Mouse (Mus musculus) cerebellum, adult (tissue): ENCODE results near the gene Mast3.

Source experiments
- ATAC-seq: cut with Nextera tagmentation; 2 replicates; pipeline ENCODE4 v1.9.2; 2017; ENCODE audit warnings: mild to moderate bottlenecking, moderate library complexity, mixed read lengths; ENCODE audit not compliant: insufficient number of reproducible peaks, low FRiP score, low TSS enrichment

Mast3 gene

DNA sequence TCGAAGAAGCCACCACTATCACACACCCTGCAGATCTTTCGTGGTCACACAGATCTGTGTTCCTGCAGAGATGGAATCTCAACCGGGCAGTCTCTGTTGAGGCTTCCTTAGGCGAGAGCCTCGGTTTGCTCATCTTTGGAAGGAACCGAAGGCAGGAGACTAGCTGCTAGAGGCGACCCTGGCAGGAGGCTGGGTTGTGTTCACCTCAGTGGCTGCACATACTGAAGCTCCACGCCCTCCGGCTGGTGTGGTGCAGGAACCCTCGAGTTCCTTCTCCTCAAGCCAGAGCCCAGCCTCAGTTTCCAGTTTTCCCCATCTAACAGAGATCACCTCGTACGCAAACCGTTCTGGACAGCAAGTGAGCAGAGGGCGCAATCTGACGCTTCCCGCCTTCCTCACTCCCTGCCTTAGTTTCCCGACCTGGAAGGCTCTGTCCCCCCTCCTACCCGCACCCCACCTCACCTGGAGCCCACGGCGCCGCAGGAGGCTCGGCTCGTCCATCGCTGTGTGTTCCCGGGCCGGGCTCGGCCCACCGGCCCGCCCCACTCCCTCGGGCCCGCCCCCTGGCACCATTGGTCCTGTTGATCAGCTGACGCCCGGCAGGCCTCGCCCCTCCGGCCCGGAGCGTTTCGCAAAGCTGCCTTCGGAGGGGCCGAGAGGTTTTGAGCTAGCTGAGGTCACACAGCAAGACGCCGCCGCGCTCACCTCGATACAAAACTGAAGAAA, at the start of gene Mast3:
Mast3 (minus strand) TSS at position 574 of the 726 bp plus-strand sequence.
- no peak; the same call in 1 of the 2 replicates for ATAC-seq

DNA sequence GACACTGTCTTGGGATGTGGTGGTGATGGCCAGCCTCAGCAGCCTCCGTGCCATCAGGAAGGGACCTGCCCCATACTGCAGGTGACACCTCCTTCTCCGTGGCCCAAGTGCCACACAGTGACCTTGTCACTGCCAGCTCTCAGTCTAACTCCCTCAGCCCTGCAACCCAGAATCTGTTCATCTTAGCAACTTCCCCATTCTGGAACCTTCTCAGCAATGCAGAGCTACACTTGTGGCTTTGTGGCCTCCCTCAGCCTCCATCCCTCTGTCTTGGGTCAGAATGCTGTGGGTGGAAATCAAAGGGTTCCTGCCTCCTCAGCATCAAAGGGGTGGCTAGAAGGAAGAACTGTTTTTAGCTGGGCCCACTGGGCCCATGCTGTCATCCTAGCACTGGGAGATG, 49.0 kb upstream of the Mast3 start:
- no peak for ATAC-seq

DNA sequence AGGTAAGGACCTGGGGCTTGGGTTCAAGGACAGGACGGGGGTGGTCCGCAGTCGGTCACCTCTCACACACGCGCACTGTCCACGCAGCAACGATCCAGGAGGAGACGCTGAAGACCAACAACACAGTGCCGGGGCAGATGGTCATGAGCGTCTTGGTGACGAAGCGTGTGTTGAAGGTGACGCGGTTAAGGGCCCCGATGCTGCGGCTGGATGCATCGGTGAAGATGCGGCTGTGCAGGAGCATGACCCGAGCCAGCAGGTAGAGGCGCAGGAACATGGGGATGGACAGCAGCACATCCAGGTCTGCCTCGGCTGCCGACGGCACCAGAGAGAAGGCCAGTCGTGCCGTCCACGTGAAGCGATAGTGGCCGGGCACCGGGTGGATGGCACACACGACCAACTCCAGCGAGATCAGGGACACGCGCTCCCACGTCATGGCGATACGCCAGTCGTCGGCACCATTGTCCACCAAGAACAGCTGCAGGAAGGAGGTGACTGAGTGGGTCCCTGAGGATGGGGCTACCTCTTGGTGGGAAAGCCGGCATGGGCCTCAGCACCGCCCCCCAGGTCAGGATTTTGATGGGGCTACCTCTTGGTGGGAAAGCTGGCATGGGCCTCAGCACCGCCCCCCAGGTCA, 47.9 kb upstream of the Mast3 start:
- no peak for ATAC-seq

DNA sequence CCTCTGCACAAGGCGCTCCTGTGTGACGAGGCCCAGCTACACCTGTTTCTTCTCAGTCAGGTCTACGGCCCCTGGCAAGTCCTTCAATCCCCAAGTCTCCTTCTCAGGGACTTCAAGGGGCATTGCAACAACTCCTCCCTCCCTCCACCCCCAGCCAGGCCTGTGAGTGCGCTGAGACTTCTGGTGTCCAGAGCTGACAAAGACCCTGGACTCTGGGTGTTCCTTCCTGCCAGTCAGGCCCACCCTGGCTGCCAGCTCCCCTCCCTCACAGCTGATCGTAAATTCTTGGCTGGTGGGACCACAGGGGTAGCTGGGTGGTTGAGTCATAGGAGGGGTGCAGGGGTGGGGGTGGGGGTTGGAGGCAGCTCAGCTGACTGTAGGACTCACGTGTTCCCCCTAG, 47.0 kb upstream of the Mast3 start:
- no peak for ATAC-seq

DNA sequence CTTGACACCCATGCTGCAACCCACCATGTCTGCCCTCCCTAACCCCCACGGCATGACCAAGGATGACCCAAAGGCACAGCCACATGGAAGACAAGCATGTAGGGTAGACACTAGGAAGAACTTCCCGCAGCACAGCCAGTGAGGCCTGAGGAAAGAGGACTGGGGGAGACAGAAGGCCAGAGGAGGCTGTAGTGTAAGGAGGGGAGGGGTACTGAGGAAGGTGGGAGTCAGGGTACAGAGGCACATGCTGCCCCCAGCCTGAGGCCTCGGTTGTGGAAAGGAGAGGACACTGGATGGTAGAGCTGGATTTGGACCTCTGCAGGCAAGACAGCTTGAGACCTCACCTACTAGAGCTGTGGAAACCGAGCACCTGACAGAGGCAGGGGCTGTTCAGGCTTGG, 46.1 kb upstream of the Mast3 start:
- ATAC-seq = no peak

GRCm38 (mm10) chr8:70850132-70850845, 45.4 kb upstream of the Mast3 start:
- no peak for ATAC-seq

DNA sequence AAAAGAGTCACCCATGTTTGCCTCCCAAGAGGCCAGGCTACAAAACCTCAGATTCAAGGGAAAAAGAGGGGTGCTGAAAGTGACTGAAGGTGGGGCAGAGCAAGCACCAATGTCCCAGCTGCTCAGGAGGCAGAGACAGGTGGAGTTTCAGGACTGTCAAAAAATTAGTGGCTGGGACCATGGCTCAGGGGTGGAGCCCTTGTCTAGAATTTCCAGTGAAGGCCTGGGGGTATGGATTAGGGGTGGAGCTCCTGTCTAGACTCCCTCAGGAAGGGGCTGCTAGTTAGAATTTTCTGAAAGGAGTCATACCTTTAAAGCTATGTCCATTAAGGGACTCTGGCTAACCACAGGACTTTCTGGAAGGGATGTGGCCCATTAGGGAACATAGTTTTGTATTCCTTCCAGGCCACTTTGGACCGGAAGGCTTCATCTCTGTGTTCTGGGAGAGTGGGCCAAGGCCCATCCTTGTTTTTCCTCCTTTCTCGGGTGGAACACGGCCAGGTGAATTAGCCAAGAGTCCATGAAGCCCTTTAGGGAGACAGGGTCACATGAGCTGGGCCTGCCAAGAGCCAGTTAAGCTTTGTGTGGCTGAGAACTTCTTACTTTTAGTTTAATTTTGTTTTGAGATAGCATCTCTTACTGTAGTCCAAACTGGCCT, 44.6 kb upstream of the Mast3 start:
- no peak for ATAC-seq

DNA sequence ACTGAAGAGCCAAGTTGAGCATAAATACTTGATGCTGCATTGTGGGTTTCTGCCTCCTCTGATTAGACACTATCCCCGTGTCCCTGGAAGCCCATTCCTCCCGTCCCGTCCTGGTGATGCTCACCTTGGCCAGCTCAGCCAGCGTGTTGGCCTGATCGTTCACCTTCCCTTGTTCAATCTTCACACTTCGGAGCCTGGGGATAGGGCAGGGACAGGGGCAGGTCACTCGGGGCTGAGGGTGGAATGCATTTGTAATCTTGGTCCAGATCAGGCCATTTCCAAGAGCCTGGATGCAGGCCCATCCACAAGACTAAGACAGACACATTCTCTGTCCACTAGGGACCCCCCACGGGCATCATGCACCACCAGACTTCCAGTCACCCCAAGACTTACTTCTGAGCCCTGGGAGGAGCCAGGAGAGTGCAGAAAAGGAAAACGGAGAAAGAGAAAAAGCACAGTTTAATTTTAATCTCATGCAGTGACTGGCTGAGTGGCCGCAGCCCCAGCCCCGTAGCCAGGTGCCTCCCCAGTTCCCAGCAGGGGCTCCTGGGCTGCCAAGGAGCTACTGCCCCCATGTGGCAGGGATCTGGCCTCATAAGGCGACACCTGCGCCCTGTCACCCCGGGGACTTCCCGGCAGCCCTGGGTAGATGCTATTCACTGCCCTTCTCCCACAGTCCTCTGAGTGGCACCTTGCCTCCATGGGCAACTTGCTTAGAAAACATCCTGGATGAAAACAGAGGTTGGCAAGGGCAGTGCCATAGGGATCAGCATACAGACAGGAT, 41.7 kb upstream of the Mast3 start:
- ATAC-seq = no peak

DNA sequence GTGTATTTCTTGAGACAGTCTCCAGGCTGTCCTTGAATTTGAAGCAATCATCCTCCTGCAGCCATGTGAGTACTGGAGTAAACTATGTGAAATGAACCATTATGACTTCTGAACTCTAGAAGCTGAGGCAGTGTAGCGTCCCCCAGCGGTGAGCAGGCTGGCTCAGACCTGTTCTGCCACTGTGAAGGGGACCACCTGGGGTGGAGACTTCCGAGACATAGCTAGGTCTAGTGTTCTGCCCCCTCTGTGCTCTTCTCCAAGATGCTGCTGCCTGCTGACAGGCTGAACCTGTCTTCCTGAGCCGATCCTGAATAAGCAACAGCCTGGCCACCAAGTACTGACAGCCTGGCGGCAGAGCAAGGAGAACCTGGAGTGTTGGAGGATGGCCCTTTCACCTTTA, 40.3 kb upstream of the Mast3 start:
- no peak for ATAC-seq

DNA sequence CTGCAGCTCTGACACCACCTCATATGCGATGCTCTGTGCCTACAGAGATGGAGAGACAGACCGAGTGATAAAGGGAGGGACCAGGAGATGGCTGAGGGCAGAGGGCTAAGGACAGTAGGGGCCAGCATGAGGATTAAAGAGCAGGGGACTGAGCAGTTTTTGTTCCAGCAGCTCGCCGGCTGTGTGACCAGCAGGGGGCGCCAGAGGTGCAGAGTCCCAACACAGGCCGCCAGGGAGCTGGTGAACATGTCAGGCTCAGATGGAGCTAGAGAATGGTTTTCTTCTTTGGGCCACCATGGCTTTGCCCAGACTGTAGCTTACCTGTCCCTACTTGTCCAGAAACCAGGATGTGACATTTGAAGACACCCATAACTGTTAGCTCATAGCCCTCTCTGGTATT, 39.7 kb upstream of the Mast3 start:
- ATAC-seq = no peak

DNA sequence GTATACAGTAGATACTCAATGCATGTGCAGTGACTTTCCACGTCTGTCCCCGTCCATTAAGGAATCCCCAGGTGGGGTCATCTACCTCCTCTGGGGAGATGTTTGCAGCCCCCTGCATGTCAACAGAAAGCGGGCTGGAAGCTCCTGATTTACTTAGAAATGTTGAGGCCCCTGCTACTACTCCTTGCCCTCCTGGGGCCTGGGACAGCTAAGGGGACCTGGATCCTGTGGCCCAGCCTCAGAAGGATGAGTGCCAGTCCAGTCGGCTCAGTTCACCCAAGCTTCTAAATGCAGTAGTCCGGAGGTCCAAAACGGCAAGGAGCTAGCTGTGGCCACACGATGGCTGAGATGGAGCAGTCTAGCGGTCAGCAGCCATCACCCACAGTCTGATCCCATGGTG, 39.1 kb upstream of the Mast3 start:
- no peak for ATAC-seq

DNA sequence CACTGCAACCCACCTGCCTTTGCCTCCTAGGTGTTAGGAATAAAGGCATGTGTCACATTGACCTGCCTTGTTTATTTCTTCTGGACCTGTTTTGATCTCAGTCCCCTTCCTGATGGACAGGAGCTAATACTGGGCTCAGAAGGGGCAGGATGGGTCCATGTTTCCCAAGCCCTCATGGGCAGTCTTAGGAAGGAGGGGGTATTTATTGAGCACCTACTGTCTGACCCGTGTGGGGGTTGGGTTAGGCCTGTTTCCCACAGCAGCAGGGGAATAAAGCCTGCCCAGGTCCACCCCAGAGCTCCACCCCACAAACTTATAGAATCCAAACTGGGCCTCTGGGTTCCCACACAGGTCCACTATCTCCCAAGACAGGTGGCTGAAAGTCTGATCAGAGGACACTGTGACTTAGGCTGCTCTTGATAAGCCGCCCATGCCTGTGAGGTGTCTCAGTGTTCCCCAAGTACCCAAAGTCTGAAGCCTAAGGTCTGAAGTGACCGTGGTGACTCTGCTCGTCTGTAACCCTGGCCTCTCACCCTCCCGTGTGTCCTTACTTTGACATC, 38.4 kb upstream of the Mast3 start:
- ATAC-seq = no peak

- ATAC-seq = no peak
Observed at GRCm38 (mm10) chr8:70842484-70842883, 37.6 kb upstream of the Mast3 start.

DNA sequence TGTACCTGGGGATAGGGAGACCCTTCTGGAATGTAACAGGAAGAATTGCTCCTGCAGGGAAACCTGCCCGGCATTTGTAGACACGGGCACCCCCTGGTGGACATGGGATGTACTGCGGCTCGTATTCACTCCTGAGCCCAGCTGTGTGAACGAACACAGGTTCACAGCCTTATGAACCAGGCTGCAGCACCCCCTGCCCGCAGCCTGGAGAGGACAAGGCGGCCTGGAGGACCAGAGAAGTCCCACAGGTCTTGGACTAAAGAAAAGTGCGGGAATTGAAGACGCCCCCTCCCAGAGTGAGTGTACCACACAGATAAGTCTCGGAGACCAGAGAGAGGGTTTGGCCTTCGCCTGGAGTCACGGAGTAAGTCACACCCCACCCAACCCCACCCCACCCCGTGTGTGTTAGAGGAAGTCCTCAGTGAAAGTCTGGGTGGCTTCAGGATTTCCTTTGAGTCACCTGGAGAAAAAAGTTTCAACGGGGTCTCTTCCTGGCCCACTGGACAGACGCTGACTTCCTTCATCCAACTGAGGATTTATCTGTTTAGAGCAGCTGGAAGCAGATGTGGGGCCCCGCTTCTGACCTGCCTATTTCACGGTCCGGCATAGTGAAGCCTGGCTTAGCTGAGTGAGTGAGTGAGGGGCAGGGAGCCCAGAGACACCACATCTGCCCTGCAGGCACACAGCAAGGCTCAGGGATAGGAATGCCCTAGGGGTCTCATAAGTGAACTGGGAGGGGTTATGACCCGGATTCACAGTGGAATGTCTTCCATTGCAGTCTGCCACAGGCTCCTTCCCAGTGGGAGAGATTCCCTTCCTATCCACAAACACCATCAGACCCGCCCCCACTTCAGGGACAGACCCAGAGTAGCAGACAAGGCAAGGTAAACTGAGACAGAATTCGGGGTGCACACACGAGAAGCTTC, 36.6 kb upstream of the Mast3 start:
- no peak for ATAC-seq

DNA sequence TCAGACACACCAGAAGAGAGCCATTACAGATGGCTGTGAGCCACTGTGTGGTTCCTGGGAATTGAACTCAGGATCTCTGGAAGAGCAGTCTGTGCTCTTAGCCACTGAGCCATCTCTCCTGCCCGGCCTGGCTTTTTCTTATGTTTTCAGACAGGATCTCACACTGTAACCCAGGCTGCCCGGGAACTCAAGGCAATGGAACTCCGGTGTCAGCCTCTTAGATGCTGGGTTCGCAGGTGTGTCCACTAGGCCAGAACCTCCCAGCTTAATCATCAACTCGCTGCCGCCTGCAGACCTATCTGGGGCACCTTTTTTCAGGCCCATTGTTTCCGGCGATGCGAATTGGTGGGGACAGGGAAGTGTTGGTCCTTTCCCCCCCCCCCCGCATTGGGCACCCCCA, 35.7 kb upstream of the Mast3 start:
- no peak for ATAC-seq

DNA sequence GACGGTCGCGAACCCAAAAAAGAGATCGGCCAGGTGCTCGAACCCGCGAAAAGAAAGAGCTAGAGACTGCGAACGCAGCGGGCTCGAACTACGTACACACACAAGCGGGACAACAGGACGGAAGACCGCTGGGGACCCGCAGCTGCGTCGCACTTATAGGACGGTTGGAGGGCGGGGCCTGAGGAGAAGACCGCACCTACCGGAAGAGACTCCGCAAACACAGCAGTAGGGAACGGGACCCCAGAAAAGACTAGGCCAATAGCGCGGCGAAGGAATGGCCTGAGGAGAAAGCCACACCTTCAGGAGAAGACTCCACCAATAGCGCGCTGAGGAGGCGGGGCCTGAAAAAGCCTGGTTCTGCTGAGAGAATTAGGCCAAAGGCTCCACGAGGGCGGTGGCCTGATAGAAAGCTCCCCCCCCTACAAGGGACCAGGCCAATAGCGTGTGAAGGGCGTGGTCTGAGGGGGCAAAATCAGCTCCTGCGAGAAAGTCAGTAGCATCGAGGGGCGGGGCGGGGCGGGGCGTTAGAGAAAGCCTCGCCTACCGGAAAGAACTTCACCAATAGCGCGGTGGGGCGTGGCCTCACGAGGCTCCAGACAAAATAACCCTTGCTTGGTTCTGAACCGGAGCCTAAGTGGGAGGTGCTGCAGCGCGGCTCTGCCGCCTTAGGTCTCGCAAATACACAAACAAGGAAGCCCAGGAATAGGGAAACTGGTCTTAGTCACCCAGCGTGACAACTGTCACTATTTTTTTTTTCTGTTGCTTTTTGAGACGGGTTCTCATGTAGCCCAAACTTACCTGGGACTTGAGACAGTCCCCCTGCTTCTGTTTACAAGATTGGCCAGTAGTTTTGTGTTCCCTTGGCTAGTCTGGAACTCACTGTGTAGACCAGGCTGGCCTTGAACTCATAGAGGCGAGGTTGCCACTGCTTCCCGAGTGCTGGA, 34.8 kb upstream of the Mast3 start, which contains the start of gene Arrdc2:
Arrdc2 (minus strand) TSS at position 313 of the 944 bp plus-strand sequence.
- ATAC-seq = peak; percentile 92

GRCm38 (mm10) chr8:70838654-70839407, 34.0 kb upstream of the Mast3 start:
- peak; percentile 27; the same call in 1 of the 2 replicates for ATAC-seq
